Mouse (Mus musculus) cerebellum, postnatal 14 days (tissue): ENCODE results near the gene Nmnat2.

ENCODE experiments used
- DNase-seq, 2 experiments: peaks; one replicate each; pipeline ENCODE4 v3.0.0; 2021; ENCODE audit warnings: mixed read lengths in 2 of 2

Nmnat2 gene

GRCm38 (mm10) chr1:153126491-153127381 lies 171.9 kb downstream of the Nmnat2 start:
- DNase-seq: peak; percentile 71 to 79

- DNase-seq: no peak
These were observed 172.8 kb downstream of the Nmnat2 start for GRCm38 (mm10) chr1:153127622-153128021.

GRCm38 (mm10) chr1:153128780-153129179 lies 174.0 kb downstream of the Nmnat2 start:
- DNase-seq: no peak

GRCm38 (mm10) chr1:153129992-153130713 lies 175.4 kb downstream of the Nmnat2 start:
- no peak for DNase-seq

GRCm38 (mm10) chr1:153133865-153134781 lies 179.3 kb downstream of the Nmnat2 start:
- no peak for DNase-seq

GRCm38 (mm10) chr1:153136647-153137046 lies 181.9 kb downstream of the Nmnat2 start:
- DNase-seq: peak in 1 of 2 experiments; percentile 33

GRCm38 (mm10) chr1:153138486-153138885 lies 183.7 kb downstream of the Nmnat2 start:
- DNase-seq: peak; percentile 42 to 52

GRCm38 (mm10) chr1:153139635-153140034 lies 184.8 kb downstream of the Nmnat2 start:
- no peak for DNase-seq

GRCm38 (mm10) chr1:153140265-153140664 lies 185.5 kb downstream of the Nmnat2 start:
- no peak for DNase-seq

GRCm38 (mm10) chr1:153140747-153141228 lies 186.0 kb downstream of the Nmnat2 start:
- DNase-seq: no peak

GRCm38 (mm10) chr1:153144021-153144420 lies 189.2 kb downstream of the Nmnat2 start:
- DNase-seq: no peak

GRCm38 (mm10) chr1:153145791-153146190 lies 191.0 kb downstream of the Nmnat2 start:
- DNase-seq: no peak

GRCm38 (mm10) chr1:153152594-153152993 lies 197.8 kb downstream of the Nmnat2 start:
- no peak for DNase-seq

- DNase-seq: no peak
These were observed 198.9 kb downstream of the Nmnat2 start for GRCm38 (mm10) chr1:153153619-153154137.

GRCm38 (mm10) chr1:153155364-153155763 lies 200.6 kb downstream of the Nmnat2 start:
- DNase-seq: no peak

- DNase-seq: no peak
These were observed 202.3 kb downstream of the Nmnat2 start for GRCm38 (mm10) chr1:153157021-153157623.

GRCm38 (mm10) chr1:153159137-153159536 lies 204.3 kb downstream of the Nmnat2 start:
- no peak for DNase-seq

GRCm38 (mm10) chr1:153163831-153164230 lies 209.0 kb downstream of the Nmnat2 start:
- no peak for DNase-seq

- no peak for DNase-seq
These were observed 213.5 kb downstream of the Nmnat2 start for GRCm38 (mm10) chr1:153168293-153168692.
